Mouse (Mus musculus) layer of hippocampus, adult 9-11 months (tissue): ENCODE measurements at regions not wholly inside any gene's neighbourhood (a gene's known extent, or its start where the extent isn't known, plus 50 kb on each side); places are given as distances from the start of the nearest gene placed in this dataset.
A peak's percentile ranks its signal among the peaks of the same experiment; 100 is the strongest.

ENCODE experiments used
- DNase-seq: peaks from one replicate; pipeline ENCODE4 v3.0.0; 2022

- DNase-seq: peak; percentile 49
Measured at GRCm38 (mm10) chr9:47353972-47354371, 176.0 kb upstream of the Cadm1 start.

GRCm38 (mm10) chr9:47354423-47354822 is 175.6 kb upstream of the Cadm1 start:
- no peak for DNase-seq

- DNase-seq: peak; percentile 40
Measured at GRCm38 (mm10) chr9:47354866-47355265, 175.1 kb upstream of the Cadm1 start.

- no peak for DNase-seq
Measured at GRCm38 (mm10) chr9:47357756-47358399, 172.1 kb upstream of the Cadm1 start.

GRCm38 (mm10) chr9:47358400-47358767 is 171.6 kb upstream of the Cadm1 start:
- DNase-seq: no peak

- DNase-seq: no peak
Measured at GRCm38 (mm10) chr9:47363086-47363485, 166.9 kb upstream of the Cadm1 start.

GRCm38 (mm10) chr9:47364762-47365161 is 165.2 kb upstream of the Cadm1 start:
- DNase-seq: no peak

GRCm38 (mm10) chr9:47367266-47367957 is 162.6 kb upstream of the Cadm1 start:
- DNase-seq: no peak

GRCm38 (mm10) chr9:47368015-47368901 is 161.7 kb upstream of the Cadm1 start:
- DNase-seq: no peak

GRCm38 (mm10) chr9:47372296-47372695 is 157.7 kb upstream of the Cadm1 start:
- DNase-seq: no peak

- no peak for DNase-seq
Measured at GRCm38 (mm10) chr9:47374086-47374485, 155.9 kb upstream of the Cadm1 start.

GRCm38 (mm10) chr9:47376645-47377044 is 153.3 kb upstream of the Cadm1 start:
- DNase-seq: no peak

GRCm38 (mm10) chr9:47378541-47378940 is 151.4 kb upstream of the Cadm1 start:
- no peak for DNase-seq

GRCm38 (mm10) chr9:47380361-47380760 is 149.6 kb upstream of the Cadm1 start:
- no peak for DNase-seq

GRCm38 (mm10) chr9:47384185-47384854 is 145.7 kb upstream of the Cadm1 start:
- DNase-seq: no peak

GRCm38 (mm10) chr9:47386646-47387045 is 143.3 kb upstream of the Cadm1 start:
- no peak for DNase-seq

- no peak for DNase-seq
Measured at GRCm38 (mm10) chr9:47387221-47387620, 142.8 kb upstream of the Cadm1 start.

GRCm38 (mm10) chr9:47387716-47388300 is 142.2 kb upstream of the Cadm1 start:
- no peak for DNase-seq

- DNase-seq: no peak
Measured at GRCm38 (mm10) chr9:47389901-47390300, 140.1 kb upstream of the Cadm1 start.

- DNase-seq: no peak
Measured at GRCm38 (mm10) chr9:47391669-47392068, 138.3 kb upstream of the Cadm1 start.

GRCm38 (mm10) chr9:47399598-47399997 is 130.4 kb upstream of the Cadm1 start:
- no peak for DNase-seq

- DNase-seq: no peak
Measured at GRCm38 (mm10) chr9:47400117-47400823, 129.7 kb upstream of the Cadm1 start.
